Mouse (Mus musculus) right cerebral cortex, adult 2 months (tissue): ENCODE results near the gene Hist2h3b.
A peak's percentile ranks its signal among the peaks of the same experiment; 100 is the strongest.
"Not testable (repeated sequence)": the region's sequence is repeated elsewhere in the genome, so short reads cannot be mapped to it uniquely, and the experiment has no call there.

Experiments used
- DNase-seq, 2 experiments: peaks; one replicate each; pipeline ENCODE4 v3.0.0; 2021 to 2022; ENCODE audit warnings: low spot score in 2 of 2

Hist2h3b gene

DNA sequence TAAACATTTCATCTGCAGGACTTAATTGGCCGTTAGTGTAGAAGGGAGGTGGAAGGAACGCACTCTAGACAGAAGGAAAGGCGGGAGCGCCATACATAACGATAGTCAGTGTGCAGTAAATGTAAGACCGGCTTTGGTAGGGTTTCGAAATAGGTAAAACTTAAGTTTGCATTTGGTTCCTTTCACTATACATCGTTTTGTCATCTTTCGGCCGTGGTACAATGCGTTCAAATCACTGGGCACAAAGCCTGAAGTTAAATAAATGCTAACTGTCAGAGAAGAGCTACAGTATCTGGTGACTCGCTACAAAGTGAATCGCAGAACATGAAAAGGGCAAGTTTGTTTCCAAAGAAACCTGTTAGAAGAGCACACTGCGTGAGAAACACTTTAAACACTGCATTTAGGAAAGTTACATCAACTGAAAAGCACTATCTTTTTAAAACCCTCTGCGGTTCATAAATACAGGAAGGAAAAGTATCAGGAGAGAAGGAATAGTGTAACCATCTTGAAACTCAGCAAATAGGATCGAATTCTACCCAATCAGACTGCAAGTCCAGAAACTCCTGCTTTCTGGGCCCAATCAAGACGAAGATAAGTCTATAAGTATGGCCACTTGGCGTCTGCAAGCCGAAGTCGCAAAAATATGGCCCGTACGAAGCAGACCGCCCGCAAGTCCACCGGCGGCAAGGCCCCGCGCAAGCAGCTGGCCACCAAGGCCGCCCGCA is at the start of gene Hist2h3b:
Gene Hist2h3b (plus strand): TSS at position 604 of the 725 bp plus-strand sequence.
- peak; percentile 80 to 84 for DNase-seq

DNA sequence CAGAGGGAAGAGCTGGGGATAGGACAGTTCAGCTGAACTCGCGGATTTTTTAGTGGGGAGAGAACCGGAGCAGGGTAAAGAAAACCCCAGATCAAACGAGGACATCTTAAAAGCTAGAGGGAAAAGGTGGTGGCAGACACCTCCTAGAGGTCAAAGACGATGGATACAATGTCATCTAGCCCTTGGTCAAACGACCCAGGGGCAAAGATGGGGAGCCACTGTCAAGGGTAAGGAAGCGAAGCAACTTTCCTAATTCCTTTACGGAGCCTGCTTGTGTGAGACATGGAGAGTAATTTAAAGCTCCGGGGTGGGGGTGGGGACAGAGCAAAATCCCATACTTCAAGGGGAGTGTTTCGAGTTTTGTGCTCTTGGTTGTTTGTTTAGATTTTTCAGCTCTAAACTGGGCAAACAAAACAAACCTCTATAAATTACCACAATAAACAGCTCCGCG is 49.2 kb upstream of the Hist2h3b start:
- peak in 1 of 2 experiments; percentile 46 for DNase-seq

DNA sequence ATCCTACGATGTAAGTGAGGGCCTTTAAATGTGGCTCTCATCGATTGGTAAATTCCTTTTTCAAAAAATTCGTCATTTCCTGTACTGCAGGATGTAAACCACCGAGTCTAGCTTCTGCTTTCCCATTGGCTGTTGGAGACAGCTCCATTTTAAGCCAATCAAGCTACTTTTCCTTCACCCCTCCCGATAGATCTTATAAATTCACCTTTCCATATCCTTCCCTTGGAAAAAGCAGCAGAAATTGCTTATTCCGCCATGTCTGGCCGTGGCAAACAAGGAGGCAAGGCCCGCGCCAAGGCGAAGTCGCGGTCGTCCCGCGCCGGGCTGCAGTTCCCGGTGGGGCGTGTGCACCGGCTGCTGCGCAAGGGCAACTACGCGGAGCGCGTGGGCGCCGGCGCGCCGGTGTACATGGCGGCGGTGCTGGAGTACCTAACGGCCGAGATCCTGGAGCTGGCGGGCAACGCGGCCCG is 48.8 kb upstream of the Hist2h3b start, which contains the start of the genes Bola1 and Hist2h2ab:
Gene Bola1 (minus strand): TSS at position 49 of the 470 bp plus-strand sequence.
Gene Hist2h2ab (plus strand): TSS at position 205 of the 470 bp plus-strand sequence.
- peak; percentile 74 to 84 for DNase-seq

DNA sequence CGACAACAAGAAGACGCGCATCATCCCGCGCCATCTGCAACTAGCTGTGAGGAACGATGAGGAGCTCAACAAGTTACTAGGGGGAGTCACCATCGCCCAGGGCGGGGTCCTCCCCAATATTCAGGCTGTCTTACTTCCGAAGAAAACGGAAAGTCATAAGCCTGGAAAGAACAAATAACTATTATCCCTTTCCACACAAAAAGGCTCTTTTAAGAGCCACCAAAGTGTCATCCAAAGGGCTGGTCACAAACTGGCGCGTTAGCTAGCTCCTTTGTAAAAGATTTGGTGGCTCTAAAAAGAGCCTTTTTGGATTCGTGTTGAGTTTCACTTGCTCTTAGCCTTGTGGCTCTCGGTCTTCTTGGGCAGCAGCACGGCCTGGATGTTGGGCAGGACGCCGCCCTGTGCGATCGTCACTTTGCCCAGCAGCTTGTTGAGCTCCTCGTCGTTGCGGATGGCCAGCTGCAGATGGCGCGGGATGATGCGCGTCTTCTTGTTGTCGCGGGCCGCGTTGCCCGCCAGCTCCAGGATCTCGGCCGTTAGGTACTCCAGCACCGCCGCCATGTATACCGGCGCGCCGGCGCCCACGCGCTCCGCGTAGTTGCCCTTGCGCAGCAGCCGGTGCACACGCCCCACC is 48.2 kb upstream of the Hist2h3b start:
- DNase-seq, result not testable (repeated sequence)

DNA sequence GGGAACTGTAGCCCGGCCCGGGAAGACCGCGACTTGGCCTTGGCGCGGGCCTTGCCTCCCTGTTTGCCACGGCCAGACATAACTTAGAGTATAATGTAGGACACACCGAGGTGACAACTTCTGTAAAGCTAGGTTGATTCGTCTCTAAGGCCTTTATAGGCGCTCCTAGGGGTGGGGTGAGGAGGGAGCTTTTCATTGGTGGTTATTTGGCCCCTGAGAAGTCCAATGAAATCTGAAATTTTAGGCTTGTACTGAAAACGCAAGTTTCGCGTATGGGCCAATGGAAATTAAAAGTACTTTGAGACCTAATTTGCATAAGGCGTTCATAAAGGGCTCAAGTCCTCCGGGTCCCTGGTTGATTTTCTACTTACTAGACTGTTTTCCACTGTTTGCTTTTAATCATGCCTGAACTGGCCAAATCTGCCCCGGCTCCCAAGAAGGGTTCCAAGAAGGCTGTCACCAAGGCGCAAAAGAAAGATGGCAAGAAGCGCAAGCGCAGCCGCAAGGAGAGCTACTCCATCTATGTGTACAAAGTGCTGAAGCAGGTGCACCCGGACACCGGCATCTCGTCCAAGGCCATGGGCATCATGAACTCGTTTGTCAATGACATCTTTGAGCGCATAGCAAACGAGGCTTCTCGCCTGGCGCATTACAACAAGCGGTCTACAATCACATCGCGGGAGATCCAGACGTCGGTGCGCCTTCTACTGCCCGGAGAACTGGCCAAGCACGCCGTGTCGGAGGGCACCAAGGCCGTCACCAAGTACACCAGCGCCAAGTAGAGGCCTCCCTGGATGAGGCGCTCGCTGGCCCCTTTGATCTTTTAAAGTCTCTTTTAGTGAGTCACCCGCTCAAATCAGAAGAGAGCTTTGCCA is 47.5 kb upstream of the Hist2h3b start, which contains the start of the genes Hist2h2ac and Hist2h2be:
Gene Hist2h2ac (minus strand): TSS at position 116 of the 875 bp plus-strand sequence.
Gene Hist2h2be (plus strand): TSS at position 355 of the 875 bp plus-strand sequence.
- DNase-seq, result peak; percentile 85 to 90

DNA sequence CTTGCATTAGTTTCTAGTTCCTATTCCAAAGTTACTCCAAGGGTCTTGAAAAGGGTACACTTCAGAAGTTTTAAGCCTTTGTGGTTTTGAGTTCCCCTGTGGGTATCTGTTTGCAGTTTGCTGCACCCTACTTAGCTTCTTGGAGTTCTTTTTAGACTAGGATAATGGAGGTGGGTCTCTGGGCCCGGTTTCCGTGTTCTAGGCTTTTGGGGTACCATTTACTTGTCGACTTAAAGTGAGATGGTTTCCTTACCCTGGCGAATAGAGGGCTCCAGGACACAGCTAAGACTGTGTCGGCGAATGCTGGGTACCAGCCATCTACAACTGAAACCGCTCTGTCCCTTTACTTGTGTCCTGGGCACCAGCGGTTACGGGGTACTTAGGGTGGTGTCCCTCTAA is 46.8 kb upstream of the Hist2h3b start:
- peak; percentile 8 to 23 for DNase-seq

DNA sequence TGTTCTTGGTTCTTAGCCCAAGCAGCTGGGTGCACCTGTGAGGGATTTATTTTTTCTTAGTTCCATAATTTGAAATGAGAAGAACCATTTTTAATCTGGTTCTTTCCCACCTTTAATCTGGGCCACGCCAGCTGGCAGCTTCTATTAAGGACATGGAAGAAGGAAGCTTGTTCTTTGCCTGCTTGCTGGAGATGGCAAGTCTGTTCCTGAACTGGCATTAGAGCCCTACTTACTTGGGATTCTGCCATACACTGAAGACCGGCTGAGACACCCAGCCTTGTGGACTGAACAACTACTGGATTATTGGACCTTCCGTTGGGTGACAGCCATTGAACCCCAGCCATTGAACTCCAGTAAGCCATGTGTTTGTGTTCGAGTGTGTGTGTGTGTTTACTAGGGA is 45.7 kb upstream of the Hist2h3b start:
- no peak for DNase-seq

GRCm38 (mm10) chr3:96225421-96225820 is 43.0 kb upstream of the Hist2h3b start:
- DNase-seq, result no peak

DNA sequence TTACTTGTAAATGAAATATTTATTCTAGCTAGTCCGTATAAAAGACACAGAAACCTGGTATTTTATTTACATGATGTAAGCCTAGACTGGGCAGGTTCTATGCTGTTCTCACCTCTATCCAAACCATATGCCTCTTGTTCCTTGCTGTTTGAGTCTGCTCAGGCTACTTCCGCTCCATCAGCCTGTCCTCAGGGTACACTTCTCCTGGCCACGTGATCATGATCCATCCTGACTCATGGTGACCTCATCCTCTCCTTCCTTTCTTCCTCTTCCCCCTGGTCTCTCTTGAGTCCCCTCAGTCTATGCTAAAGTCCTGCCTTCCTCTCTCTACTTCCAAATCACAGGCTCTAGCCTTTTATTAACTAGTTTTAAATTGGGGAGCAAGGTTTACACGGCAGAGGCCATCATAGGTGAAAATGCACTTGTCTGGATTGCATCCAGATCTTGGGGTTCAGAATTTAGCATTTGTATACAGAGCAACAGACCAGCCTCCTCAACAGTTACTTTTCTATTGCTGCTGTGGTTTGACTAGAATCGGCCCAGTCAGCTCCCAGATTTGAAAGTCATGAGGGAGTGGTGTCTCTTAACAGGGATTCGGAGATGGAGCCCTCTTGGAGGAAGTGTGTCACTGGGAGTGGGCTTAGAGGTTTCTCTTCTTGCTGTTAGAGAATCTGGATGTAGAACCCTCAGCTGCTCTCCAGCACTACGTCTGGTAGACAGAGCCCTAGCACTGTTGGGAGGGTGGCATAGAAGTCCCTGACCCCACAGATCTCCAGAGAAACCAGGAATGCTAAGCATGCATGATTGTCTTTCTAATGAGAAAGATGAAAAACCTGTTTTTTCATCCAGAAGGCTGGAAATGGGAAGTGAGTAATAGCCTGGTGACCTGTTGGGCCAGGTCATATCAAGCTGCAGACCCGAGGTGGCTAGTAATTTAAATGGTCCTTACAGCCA is 41.5 kb upstream of the Hist2h3b start:
- no peak for DNase-seq

- DNase-seq, result no peak
Observed at GRCm38 (mm10) chr3:96228828-96229227, 39.6 kb upstream of the Hist2h3b start.

DNA sequence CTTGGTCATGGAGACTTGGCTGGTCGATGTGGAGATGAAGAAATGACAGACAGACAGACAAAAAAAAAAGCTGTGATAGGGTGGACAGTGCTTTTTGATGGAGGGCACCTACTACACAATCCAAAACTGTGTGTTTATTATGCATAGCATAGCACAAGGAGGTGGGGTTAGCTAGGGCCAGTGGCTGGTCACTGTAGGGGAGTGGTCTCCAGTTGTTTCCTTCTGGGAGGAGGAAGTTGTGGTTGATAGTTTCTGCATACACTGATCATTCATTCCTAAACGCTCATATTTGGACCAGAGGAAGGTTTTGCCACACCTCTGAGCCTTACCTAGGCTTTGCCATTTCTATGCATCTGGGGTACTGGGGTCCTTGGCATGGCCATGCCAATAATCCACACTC is 38.0 kb upstream of the Hist2h3b start:
- DNase-seq, result no peak

GRCm38 (mm10) chr3:96230910-96231757 is 37.3 kb upstream of the Hist2h3b start:
- no peak for DNase-seq

- DNase-seq, result no peak
Observed at GRCm38 (mm10) chr3:96231758-96232120, 36.7 kb upstream of the Hist2h3b start.

DNA sequence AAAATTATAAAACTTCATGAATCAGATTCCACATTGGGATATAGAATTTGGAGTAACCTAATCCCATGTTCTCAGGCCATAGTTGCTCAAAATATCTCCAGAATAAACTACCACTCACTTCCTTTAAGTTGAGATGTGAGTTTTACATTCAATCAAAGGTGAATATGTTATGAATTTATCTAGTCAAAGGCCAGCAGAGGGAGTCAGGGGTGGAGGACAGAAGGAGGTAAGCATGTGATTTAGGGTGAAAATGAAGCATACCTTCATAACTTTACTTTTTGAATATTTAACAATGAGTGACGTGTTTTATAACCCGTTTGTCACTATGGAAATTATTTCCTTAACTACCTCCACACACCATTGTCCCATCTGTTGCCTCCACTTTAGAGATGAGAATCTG is 33.5 kb upstream of the Hist2h3b start:
- DNase-seq, result no peak

GRCm38 (mm10) chr3:96235836-96236235 is 32.6 kb upstream of the Hist2h3b start:
- DNase-seq, result no peak

GRCm38 (mm10) chr3:96236834-96237334 is 31.6 kb upstream of the Hist2h3b start:
- no peak for DNase-seq

GRCm38 (mm10) chr3:96237335-96237903 is 31.0 kb upstream of the Hist2h3b start:
- DNase-seq, result no peak

- no peak for DNase-seq
Observed at GRCm38 (mm10) chr3:96237904-96238511, 30.4 kb upstream of the Hist2h3b start.
